Mouse (Mus musculus) Muller cell, postnatal 12 days (primary cell): ENCODE measurements around the gene Sh3gl2.
A peak's percentile ranks its signal among the peaks of the same experiment; 100 is the strongest.

Experiments
- DNase-seq: peaks from one replicate; pipeline ENCODE4 v3.0.0-alpha.2; 2015; ENCODE audit errors: inconsistent ontology term

Sh3gl2 gene

GRCm38 (mm10) chr4:85232386-85233381 is 27.8 kb downstream of the Sh3gl2 start:
- DNase-seq = no peak

GRCm38 (mm10) chr4:85241675-85242074 is 36.7 kb downstream of the Sh3gl2 start:
- DNase-seq = no peak

- DNase-seq = no peak
These were observed 37.6 kb downstream of the Sh3gl2 start for GRCm38 (mm10) chr4:85242562-85242961.

- DNase-seq = no peak
These were observed 43.7 kb downstream of the Sh3gl2 start for GRCm38 (mm10) chr4:85248673-85249072.

- DNase-seq = peak; percentile 38
These were observed 45.3 kb downstream of the Sh3gl2 start for GRCm38 (mm10) chr4:85250271-85250670.

GRCm38 (mm10) chr4:85250786-85251185 is 45.9 kb downstream of the Sh3gl2 start:
- DNase-seq = no peak

GRCm38 (mm10) chr4:85255771-85256389 is 51.0 kb downstream of the Sh3gl2 start:
- DNase-seq = no peak

- DNase-seq = peak; percentile 41
These were observed 51.7 kb downstream of the Sh3gl2 start for GRCm38 (mm10) chr4:85256461-85257202.

GRCm38 (mm10) chr4:85257771-85258341 is 52.9 kb downstream of the Sh3gl2 start:
- DNase-seq = no peak

- no peak for DNase-seq
These were observed 56.0 kb downstream of the Sh3gl2 start for GRCm38 (mm10) chr4:85260687-85261658.

- DNase-seq = no peak
These were observed 57.2 kb downstream of the Sh3gl2 start for GRCm38 (mm10) chr4:85262146-85262545.

- DNase-seq = no peak
These were observed 57.7 kb downstream of the Sh3gl2 start for GRCm38 (mm10) chr4:85262606-85263005.

GRCm38 (mm10) chr4:85267456-85267855 is 62.5 kb downstream of the Sh3gl2 start:
- DNase-seq = no peak

GRCm38 (mm10) chr4:85272877-85273276 is 68.0 kb downstream of the Sh3gl2 start:
- no peak for DNase-seq

GRCm38 (mm10) chr4:85273452-85273851 is 68.5 kb downstream of the Sh3gl2 start:
- no peak for DNase-seq

- no peak for DNase-seq
These were observed 78.2 kb downstream of the Sh3gl2 start for GRCm38 (mm10) chr4:85283151-85283550.

- DNase-seq = no peak
These were observed 85.1 kb downstream of the Sh3gl2 start for GRCm38 (mm10) chr4:85289990-85290389.

- no peak for DNase-seq
These were observed 86.4 kb downstream of the Sh3gl2 start for GRCm38 (mm10) chr4:85291296-85291695.

- peak; percentile 36 for DNase-seq
These were observed 88.4 kb downstream of the Sh3gl2 start for GRCm38 (mm10) chr4:85293368-85293767.

- DNase-seq = no peak
These were observed 95.9 kb downstream of the Sh3gl2 start for GRCm38 (mm10) chr4:85300610-85301405.
